Mouse (Mus musculus) forebrain, postnatal 0 days (tissue): ENCODE data around the gene Crcp. TPM values are rescaled to one million over a fixed set of nuclear protein-coding genes. Genes with fewer than 3 reads are reported as not detected.
A peak's percentile ranks its signal among the peaks of the same experiment; 100 is the strongest.

Source experiments
- ATAC-seq: fragments of 200-750 bp; cut with Nextera tagmentation; 2 replicates; pipeline ENCODE4 v1.8.0; 2017; ENCODE audit warnings: mild to moderate bottlenecking, moderate library complexity
- DNase-seq: peaks from one replicate; pipeline ENCODE4 v3.0.0-alpha.2; 2015
- H3K27ac ChIP-seq: fragments of 300-500 bp; sonication (generic); 2 replicates; pipeline ENCODE4 v1.5.1; 2014; ENCODE audit warnings: low read depth, mild to moderate bottlenecking, antibody characterized with exemption, low read length, moderate library complexity, mixed read lengths
- H3K27me3 ChIP-seq: fragments of 300-500 bp; sonication (generic); 2 replicates; pipeline ENCODE4 v1.6.1; 2014; ENCODE audit warnings: mild to moderate bottlenecking, low read length, mixed read lengths; ENCODE audit not compliant: insufficient read depth
- H3K36me3 ChIP-seq: fragments of 300-500 bp; sonication (generic); 2 replicates; pipeline ENCODE4 v1.6.1; 2014; ENCODE audit warnings: mild to moderate bottlenecking, moderate library complexity; ENCODE audit not compliant: insufficient read depth
- H3K4me1 ChIP-seq: fragments of 300-500 bp; sonication (generic); 2 replicates; pipeline ENCODE4 v1.6.1; 2014; ENCODE audit warnings: antibody characterized with exemption; ENCODE audit not compliant: insufficient read depth
- H3K4me2 ChIP-seq: fragments of 300-500 bp; sonication (generic); 2 replicates; pipeline ENCODE4 v1.6.1; 2014; ENCODE audit warnings: low read depth, mild to moderate bottlenecking, moderate library complexity
- H3K4me3 ChIP-seq: fragments of 300-500 bp; sonication (generic); 2 replicates; pipeline ENCODE4 v1.5.1; 2014; ENCODE audit warnings: low read depth, low read length, mixed read lengths
- H3K9ac ChIP-seq: fragments of 300-500 bp; sonication (generic); 2 replicates; pipeline ENCODE4 v1.6.1; 2014; ENCODE audit warnings: mild to moderate bottlenecking
- H3K9me3 ChIP-seq: fragments of 300-500 bp; sonication (generic); 2 replicates; pipeline ENCODE4 v1.6.1; 2016; ENCODE audit warnings: low read length
- CTCF ChIP-seq: sonication (generic); IDR thresholded peaks from 2 replicates; pipeline ENCODE4 v1.5.1; 2016; ENCODE audit warnings: antibody characterized with exemption, control low read depth, low read depth
- WGBS: fragments of 180-500 bp; shearing (Covaris S2); extraction: QIAGEN DNeasy Blood & Tissue Kit; methylation state at CpG from one replicate; pipeline ENCODE4 v1.1.7; 2014; 5-methylcytosine and 5-hydroxymethylcytosine counted together
- polyA plus RNA-seq: library from polyadenylated mRNA; unstranded; fragments of >200 nt; fragmentation: Nextera tagmentation; extraction: Ambion mirVana; gene quantifications from 2 replicates; pipeline ENCODE4 v1.2.1, GENCODE M21; 2015
- total RNA-seq: library from RNA; depleted of rRNA; stranded (reverse); fragments of >200 nt; gene quantifications from 2 replicates; pipeline ENCODE4 v1.2.3, GENCODE M21; 2014

The Crcp gene
- total and polyA plus RNA-seq, 2 experiments from 2014 or later = 69.1 to 91.2 TPM

GRCm38 (mm10) chr5:130023067-130023766 lies 5.9 kb upstream of the Crcp start:
- peak overlapping the region; percentile 96 for H3K4me2 ChIP-seq
- H3K27ac ChIP-seq = peak overlapping the region; percentile 1; the same call in 1 of the 2 replicates
- no peaks in the 10 kb centered on the region for H3K27me3 ChIP-seq
- 40% methylated on average over 12 of the region's 12 CpGs for WGBS
- no peaks in the 10 kb centered on the region for H3K9me3 ChIP-seq
- H3K36me3 ChIP-seq = no peaks in the 10 kb centered on the region
- TF ChIP-seq CTCF = no peak
- H3K4me1 ChIP-seq = peaks cover 3% of the 10 kb centered on the region; the same call in 1 of the 2 replicates
- H3K4me3 ChIP-seq = peak overlapping the region; percentile 58
- DNase-seq (no peak), ATAC-seq (no peak)
- H3K9ac ChIP-seq = peak overlapping the region; percentile 66; the same call in 1 of the 2 replicates

GRCm38 (mm10) chr5:130023767-130024539 lies 5.1 kb upstream of the Crcp start:
- WGBS = under 1% methylated on average over 32 of the region's 32 CpGs
- Histone ChIP-seq H3K36me3 (no peaks in the 10 kb centered on the region), H3K9me3 (no peaks in the 10 kb centered on the region), H3K4me2 (peak overlapping the region; percentile 96), H3K9ac (peak overlapping the region; percentile 66), H3K27ac (peak overlapping the region; percentile 69), H3K4me3 (peak overlapping the region; percentile 58), H3K27me3 (no peaks in the 10 kb centered on the region), H3K4me1 (peaks cover 3% of the 10 kb centered on the region; the same call in 1 of the 2 replicates)
- ATAC-seq (peak; percentile 92), DNase-seq (peak; percentile 89)
- TF ChIP-seq CTCF = peak; percentile 88

GRCm38 (mm10) chr5:130027134-130027533 lies 2.0 kb upstream of the Crcp start:
- 73% methylated on average over 5 of the region's 5 CpGs for WGBS

GRCm38 (mm10) chr5:130027696-130028095 lies 1.4 kb upstream of the Crcp start:
- H3K4me2 ChIP-seq = no peak overlapping the region
- WGBS = 84% methylated on average over 7 of the region's 7 CpGs
- no peak for TF ChIP-seq CTCF
- no peak overlapping the region for H3K4me3 ChIP-seq
- H3K36me3 ChIP-seq = no peaks in the 10 kb centered on the region
- H3K9me3 ChIP-seq = no peaks in the 10 kb centered on the region
- no peak overlapping the region for H3K27ac ChIP-seq
- ATAC-seq = no peak
- no peak for DNase-seq
- no peaks in the 10 kb centered on the region for H3K27me3 ChIP-seq
- H3K9ac ChIP-seq = no peak overlapping the region
- peaks cover 10% of the 10 kb centered on the region; the same call in 1 of the 2 replicates for H3K4me1 ChIP-seq

More at GRCm38 (mm10) chr5:130027134-130027533, 2.0 kb upstream of the Crcp start:
- H3K27me3 ChIP-seq = no peaks in the 10 kb centered on the region
- no peaks in the 10 kb centered on the region for H3K36me3 ChIP-seq
- H3K27ac ChIP-seq = no peak overlapping the region
- no peak overlapping the region for H3K9ac ChIP-seq
- ATAC-seq (no peak), DNase-seq (no peak)
- H3K4me1 ChIP-seq = peaks cover 10% of the 10 kb centered on the region; the same call in 1 of the 2 replicates
- H3K9me3 ChIP-seq = no peaks in the 10 kb centered on the region
- H3K4me2 ChIP-seq = no peak overlapping the region
- no peak for TF ChIP-seq CTCF
- H3K4me3 ChIP-seq = no peak overlapping the region

- ATAC-seq (no peak), DNase-seq (no peak)
- 92% methylated on average over 19 of the region's 19 CpGs for WGBS
- H3K9ac ChIP-seq = no peak overlapping the region
- TF ChIP-seq CTCF = no peak
- no peaks in the 10 kb centered on the region for H3K27me3 ChIP-seq
- no peak overlapping the region for H3K4me2 ChIP-seq
- H3K4me3 ChIP-seq = no peak overlapping the region
- H3K4me1 ChIP-seq = 0 out of 2 replicates have a peak, but pooled peaks cover 7% of the 10 kb centered on the region
- no peak overlapping the region for H3K27ac ChIP-seq
- no peaks in the 10 kb centered on the region for H3K36me3 ChIP-seq
- H3K9me3 ChIP-seq = no peaks in the 10 kb centered on the region
These were observed 2.6 kb downstream of the Crcp start for GRCm38 (mm10) chr5:130031410-130032390.

- 0 out of 2 replicates have a peak, but pooled peaks cover 6% of the 10 kb centered on the region for H3K36me3 ChIP-seq
- 0 out of 2 replicates have a peak, but pooled peaks cover 7% of the 10 kb centered on the region for H3K4me1 ChIP-seq
- TF ChIP-seq CTCF = no peak
- no peak overlapping the region for H3K4me2 ChIP-seq
- H3K27ac ChIP-seq = no peak overlapping the region
- H3K9ac ChIP-seq = no peak overlapping the region
- DNase-seq (no peak), ATAC-seq (no peak)
- H3K9me3 ChIP-seq = no peaks in the 10 kb centered on the region
- H3K27me3 ChIP-seq = no peaks in the 10 kb centered on the region
- no peak overlapping the region for H3K4me3 ChIP-seq
- 90% methylated on average over 2 of the region's 2 CpGs for WGBS
These were observed 4.8 kb downstream of the Crcp start for GRCm38 (mm10) chr5:130033869-130034268.
